Mouse (Mus musculus) midbrain, embryonic 14.5 days (tissue): Measurements from ENCODE around the gene RPS10-NUDT3. TPM values are rescaled to one million over a fixed set of nuclear protein-coding genes. Genes with fewer than 3 reads are reported as not detected.
"Not testable (repeated sequence)": the region's sequence is repeated elsewhere in the genome, so short reads cannot be mapped to it uniquely, and the experiment has no call there.

ENCODE experiments used
- ATAC-seq: fragments of 200-750 bp; cut with Nextera tagmentation; 2 replicates; pipeline ENCODE4 v1.8.0; 2017; ENCODE audit warnings: moderate number of reproducible peaks, moderate library complexity; ENCODE audit not compliant: low FRiP score, low TSS enrichment
- DNase-seq: peaks from one replicate; pipeline ENCODE4 v3.0.0-alpha.2; 2015
- H3K27ac ChIP-seq: fragments of 300-500 bp; sonication (generic); replicated peaks from 2 replicates; pipeline ENCODE4 v1.5.1; 2014; ENCODE audit warnings: mild to moderate bottlenecking, low read depth, low read length, moderate library complexity
- H3K27me3 ChIP-seq: fragments of 300-500 bp; sonication (generic); 2 replicates; pipeline ENCODE4 v1.6.1; 2014; ENCODE audit warnings: low read length, control low read depth, mixed read lengths; ENCODE audit not compliant: control insufficient read depth, insufficient read depth
- H3K36me3 ChIP-seq: fragments of 300-500 bp; sonication (generic); 2 replicates; pipeline ENCODE4 v1.6.1; 2014; ENCODE audit warnings: low read length, control low read depth; ENCODE audit not compliant: control insufficient read depth, insufficient read depth
- H3K4me1 ChIP-seq: fragments of 300-500 bp; sonication (generic); 2 replicates; pipeline ENCODE4 v1.6.1; 2014; ENCODE audit warnings: mild to moderate bottlenecking, antibody characterized with exemption, low read length, control low read depth; ENCODE audit not compliant: control insufficient read depth, insufficient read depth
- H3K4me2 ChIP-seq: fragments of 300-500 bp; sonication (generic); 2 replicates; pipeline ENCODE4 v1.6.1; 2014; ENCODE audit warnings: mild to moderate bottlenecking, low read length, moderate library complexity
- H3K4me3 ChIP-seq: fragments of 300-500 bp; sonication (generic); replicated peaks from 2 replicates; pipeline ENCODE4 v1.5.1; 2014; ENCODE audit warnings: low read depth, low read length
- H3K9ac ChIP-seq: fragments of 300-500 bp; sonication (generic); replicated peaks from 2 replicates; pipeline ENCODE4 v1.6.1; 2014; ENCODE audit warnings: mild to moderate bottlenecking, low read length, moderate library complexity
- H3K9me3 ChIP-seq: fragments of 300-500 bp; sonication (generic); 2 replicates; pipeline ENCODE4 v1.6.1; 2016; ENCODE audit warnings: low read length, control low read depth, mixed read lengths; ENCODE audit not compliant: control insufficient read depth
- WGBS: fragments of 180-500 bp; shearing (Covaris S2); extraction: QIAGEN DNeasy Blood & Tissue Kit; methylation state at CpG from one replicate; pipeline ENCODE4 v1.1.7; 2014; 5-methylcytosine and 5-hydroxymethylcytosine counted together
- polyA plus RNA-seq: library from polyadenylated mRNA; unstranded; fragments of >200 nt; fragmentation: Nextera tagmentation; extraction: Ambion mirVana; gene quantifications from 2 replicates; pipeline ENCODE4 v1.2.1, GENCODE M21; 2014

RPS10-NUDT3 gene
- polyA plus RNA-seq, 1 experiment from 2014 or later, result not detected

DNA sequence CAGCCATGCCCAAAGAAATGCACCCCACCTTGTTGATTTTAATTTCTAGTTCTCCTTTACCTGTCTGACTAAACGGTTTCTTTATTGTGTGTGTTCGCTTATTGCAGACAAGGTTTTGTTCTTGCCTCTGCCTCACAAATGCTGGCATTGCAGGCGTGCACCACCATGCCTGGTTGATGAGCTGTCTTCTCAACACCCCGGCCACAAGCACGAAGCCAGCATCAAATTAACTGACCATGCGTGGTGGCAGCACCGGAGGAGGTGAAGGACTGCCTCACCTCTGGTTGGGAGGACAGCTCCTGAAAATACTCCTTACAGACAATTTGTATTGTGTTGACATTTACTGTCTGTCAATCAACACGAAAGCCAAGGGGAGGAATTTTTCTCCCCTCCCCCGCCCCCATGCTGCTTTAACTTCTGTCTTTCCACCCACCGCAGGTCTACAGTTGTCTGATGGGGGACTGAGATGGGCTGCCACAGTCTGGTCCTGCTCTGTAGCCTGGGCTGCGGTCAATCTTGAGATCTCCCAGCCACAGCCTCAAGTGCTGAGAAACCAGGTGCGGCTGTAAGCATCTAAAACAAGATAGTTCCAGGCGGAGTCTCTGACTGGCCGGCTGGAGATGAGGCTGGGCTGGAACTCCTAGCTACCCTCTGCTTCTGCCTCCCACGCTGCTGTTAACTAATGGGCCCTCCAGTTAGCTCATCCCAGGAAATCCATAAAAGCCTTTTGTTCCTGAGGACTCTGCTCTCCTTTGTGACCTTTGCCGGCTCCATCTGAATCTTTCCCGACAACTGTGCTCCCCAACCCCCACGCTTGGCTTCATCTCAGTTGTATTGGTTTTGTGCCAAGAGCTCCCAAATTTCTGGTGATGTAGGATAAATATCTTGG is 1.4 kb upstream of the RPS10-NUDT3 start, which contains the start of gene Rps10:
Gene Rps10 (minus strand): TSS at position 538 of the 889 bp plus-strand sequence.
- H3K9me3 ChIP-seq, result no peaks in the 10 kb centered on the region
- peaks cover 11% of the 10 kb centered on the region for H3K4me1 ChIP-seq
- WGBS, result 48% methylated on average over 18 of the region's 18 CpGs
- ATAC-seq (no peak), DNase-seq (no peak)
- peaks cover 24% of the 10 kb centered on the region for H3K36me3 ChIP-seq
- peak within 1 kb of the TSS; percentile 82 for H3K4me3 ChIP-seq
- H3K9ac ChIP-seq, result peak within 1 kb of the TSS; percentile 26; the same call in 1 of the 2 replicates
- peak within 1 kb of the TSS; percentile 88 for H3K27ac ChIP-seq
- no peaks in the 10 kb centered on the region for H3K27me3 ChIP-seq
- H3K4me2 ChIP-seq, result peak within 1 kb of the TSS; percentile 71

DNA sequence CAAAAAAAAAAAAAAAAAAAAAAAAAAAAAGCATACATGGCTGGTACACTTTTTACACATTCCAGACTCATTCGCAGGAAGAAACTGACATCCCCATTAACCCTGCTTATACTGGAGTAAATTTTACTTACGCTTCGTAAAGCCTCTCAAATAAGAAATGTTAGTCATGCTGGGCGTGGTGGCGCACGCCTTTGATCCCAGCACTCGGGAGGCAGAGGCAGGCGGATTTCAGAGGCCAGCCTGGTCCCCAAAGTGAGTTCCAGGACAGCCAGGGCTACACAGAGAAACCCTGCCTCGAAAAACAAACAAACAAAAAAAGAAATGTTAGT is 517 bp upstream of the RPS10-NUDT3 start:
- ATAC-seq, result peak; percentile 12; the same call in 1 of the 2 replicates
- H3K9me3 ChIP-seq, H3K27me3 ChIP-seq, DNase-seq: not testable (repeated sequence)
- Histone ChIP-seq H3K4me1 (peaks cover 11% of the 10 kb centered on the region), H3K9ac (peak overlapping the region; percentile 47; the same call in 1 of the 2 replicates), H3K27ac (peak overlapping the region; percentile 88), H3K36me3 (peaks cover 32% of the 10 kb centered on the region), H3K4me3 (peak overlapping the region; percentile 82), H3K4me2 (peak overlapping the region; percentile 71)
- WGBS, result 48% methylated on average over 9 of the region's 9 CpGs

DNA sequence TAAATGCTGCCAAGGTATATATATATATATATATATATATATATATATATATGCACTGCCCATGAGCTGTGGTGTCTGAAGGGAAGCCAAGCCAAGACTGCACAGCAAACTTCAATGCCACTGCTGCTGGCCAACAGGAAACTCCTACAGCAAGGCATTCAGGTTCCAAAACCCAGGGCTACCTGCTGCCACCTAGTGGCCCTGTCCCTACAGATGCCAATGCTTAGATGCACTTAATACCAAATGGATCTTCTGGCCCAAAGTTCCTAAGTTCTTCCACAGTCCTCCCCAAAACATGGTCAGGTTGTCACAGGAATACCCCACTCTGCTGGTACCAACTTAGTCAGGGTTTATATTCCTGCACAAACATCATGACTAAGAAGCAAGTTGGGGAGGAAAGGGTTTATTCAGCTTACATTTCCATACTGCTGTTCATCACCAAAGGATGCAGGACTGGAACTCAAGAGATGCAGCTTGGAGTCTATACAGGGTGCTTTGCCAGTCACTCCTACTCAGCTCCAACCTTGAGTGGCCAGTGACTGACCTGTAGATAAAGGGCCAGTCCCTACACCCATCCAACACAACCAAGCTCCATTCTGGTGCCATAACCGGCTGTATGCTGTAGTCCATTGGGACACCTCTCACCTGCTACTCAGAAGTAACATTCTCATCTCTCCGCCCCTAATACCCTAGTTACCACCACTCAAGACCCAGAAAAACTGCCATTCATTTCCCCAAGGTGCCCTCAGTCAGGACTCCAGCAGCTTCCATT is 5.6 kb downstream of the RPS10-NUDT3 start:
- no peak overlapping the region for H3K9ac ChIP-seq
- no peaks in the 10 kb centered on the region for H3K9me3 ChIP-seq
- no peak overlapping the region for H3K4me2 ChIP-seq
- H3K4me3 ChIP-seq, result no peak overlapping the region
- 59% methylated on average over 2 of the region's 2 CpGs for WGBS
- H3K27ac ChIP-seq, result no peak overlapping the region
- no peaks in the 10 kb centered on the region for H3K27me3 ChIP-seq
- peaks cover 41% of the 10 kb centered on the region for H3K36me3 ChIP-seq
- H3K4me1 ChIP-seq, result peaks cover 15% of the 10 kb centered on the region
- DNase-seq, result peak; percentile 93
- ATAC-seq, result no peak

DNA sequence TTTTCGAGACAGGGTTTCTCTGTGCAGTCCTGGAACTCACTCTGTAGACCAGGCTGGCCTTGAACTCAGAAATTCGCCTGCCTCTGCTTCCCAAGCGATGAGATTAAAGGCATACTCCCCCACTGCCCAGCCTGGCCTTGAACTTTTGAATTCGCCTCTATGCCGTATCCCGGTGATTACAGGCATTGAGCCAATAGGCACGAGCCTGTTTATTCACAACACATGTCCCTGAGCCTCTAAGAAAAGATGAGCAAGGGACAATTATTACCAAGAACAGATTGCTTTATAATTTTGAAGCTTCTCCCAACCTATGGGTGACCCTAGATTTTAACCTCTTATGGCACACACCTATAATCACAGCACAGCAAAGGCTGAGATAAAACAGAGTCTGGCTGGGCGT is 6.6 kb downstream of the RPS10-NUDT3 start:
- peaks cover 38% of the 10 kb centered on the region for H3K36me3 ChIP-seq
- no peak overlapping the region for H3K4me2 ChIP-seq
- no peak overlapping the region for H3K27ac ChIP-seq
- no peaks in the 10 kb centered on the region for H3K27me3 ChIP-seq
- no peak overlapping the region for H3K4me3 ChIP-seq
- ATAC-seq, result no peak
- 89% methylated on average over 8 of the region's 8 CpGs for WGBS
- no peaks in the 10 kb centered on the region for H3K9me3 ChIP-seq
- peaks cover 13% of the 10 kb centered on the region for H3K4me1 ChIP-seq
- no peak for DNase-seq
- no peak overlapping the region for H3K9ac ChIP-seq

DNA sequence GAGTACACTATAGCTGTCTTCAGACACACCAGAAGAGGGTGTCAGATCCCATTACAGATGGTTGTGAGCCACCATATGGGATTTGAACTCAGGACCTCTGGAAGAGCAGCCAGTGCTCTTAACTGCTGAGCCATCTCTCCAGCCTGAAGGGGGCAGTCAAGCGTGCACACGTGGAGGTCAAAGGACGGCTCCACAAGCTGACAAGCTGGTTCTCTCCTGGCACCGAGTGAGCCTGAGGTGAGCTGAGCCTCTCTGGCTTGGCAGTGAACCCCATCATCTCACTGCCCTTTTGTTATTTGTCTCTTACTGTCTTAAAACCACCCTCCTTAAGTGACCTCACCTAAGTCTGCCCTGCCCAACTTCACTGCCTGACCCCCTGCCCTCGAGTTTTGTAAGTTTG is 7.6 kb downstream of the RPS10-NUDT3 start:
- Histone ChIP-seq H3K9ac (no peak overlapping the region), H3K9me3 (no peaks in the 10 kb centered on the region), H3K27ac (no peak overlapping the region), H3K4me2 (no peak overlapping the region), H3K36me3 (peaks cover 28% of the 10 kb centered on the region), H3K4me1 (peaks cover 11% of the 10 kb centered on the region), H3K27me3 (no peaks in the 10 kb centered on the region), H3K4me3 (no peak overlapping the region)
- no peak for DNase-seq
- no peak for ATAC-seq
- WGBS, result 37% methylated on average over 5 of the region's 5 CpGs

DNA sequence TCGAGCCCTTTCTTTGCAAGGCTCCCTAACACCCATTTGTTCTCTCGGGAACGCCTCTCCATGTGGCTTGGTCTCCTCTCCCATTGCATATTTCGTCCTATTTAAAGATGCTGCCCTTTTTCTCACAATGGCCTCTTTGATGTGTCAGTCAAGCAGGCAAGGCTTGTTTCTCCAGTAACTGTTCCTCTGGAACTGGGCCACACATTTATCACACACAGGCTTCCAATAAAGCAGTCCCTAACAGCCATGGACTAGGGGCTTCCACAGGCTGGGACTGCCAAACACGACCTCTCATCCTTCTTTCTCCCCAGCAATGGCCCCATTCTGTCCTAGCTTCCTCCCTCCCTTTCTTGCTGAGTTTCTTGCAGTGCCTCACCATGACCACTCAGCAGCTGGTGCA is 8.3 kb downstream of the RPS10-NUDT3 start:
- Histone ChIP-seq H3K36me3 (peaks cover 21% of the 10 kb centered on the region), H3K4me2 (no peak overlapping the region), H3K27me3 (no peaks in the 10 kb centered on the region), H3K27ac (peak overlapping the region; percentile 14; the same call in 1 of the 2 replicates), H3K4me1 (peaks cover 11% of the 10 kb centered on the region), H3K4me3 (no peak overlapping the region), H3K9me3 (no peaks in the 10 kb centered on the region), H3K9ac (no peak overlapping the region)
- WGBS, result 4% methylated on average over 5 of the region's 5 CpGs
- ATAC-seq (peak; percentile 38; the same call in 1 of the 2 replicates), DNase-seq (peak; percentile 70)

DNA sequence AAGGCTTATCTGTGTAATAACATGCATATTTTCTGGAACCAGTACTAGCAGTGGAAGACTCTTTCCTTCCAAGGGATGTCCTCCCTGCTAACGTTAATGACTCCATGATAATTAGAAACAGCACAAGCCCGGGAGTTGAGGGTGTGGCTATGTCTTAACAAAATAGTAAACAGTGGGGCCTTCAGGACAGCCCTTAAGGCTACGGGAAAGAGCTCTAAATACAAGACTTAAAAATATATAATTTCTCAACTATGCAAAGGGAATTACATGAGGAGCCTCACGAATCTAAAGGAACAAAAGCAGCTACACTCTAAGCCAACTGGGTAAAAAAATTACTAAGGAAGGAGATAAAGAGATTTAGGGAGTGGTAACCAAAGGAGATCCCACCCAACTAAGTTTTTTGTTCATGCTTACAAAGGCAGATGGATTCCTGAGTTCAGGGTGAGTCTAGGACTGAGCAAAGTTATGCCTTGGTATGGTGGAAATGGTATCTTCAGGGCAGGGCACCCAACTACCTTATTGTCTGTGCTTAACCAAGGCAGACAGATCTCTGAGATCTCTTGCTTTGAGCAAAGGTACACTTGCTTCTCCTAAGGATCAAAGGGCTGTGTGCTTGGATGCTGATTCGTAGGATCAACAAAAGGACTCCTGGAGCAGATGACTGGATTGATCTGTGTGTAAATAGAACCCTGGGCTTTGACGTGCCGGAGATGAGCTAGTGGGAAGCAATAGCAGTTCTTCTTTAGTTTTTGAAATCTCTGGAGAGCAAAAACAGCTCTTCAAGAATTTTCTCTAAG is 9.4 kb downstream of the RPS10-NUDT3 start:
- Histone ChIP-seq H3K36me3 (peaks cover 10% of the 10 kb centered on the region), H3K27ac (no peak overlapping the region), H3K4me1 (peaks cover 18% of the 10 kb centered on the region), H3K9me3 (no peaks in the 10 kb centered on the region), H3K4me3 (no peak overlapping the region), H3K27me3 (no peaks in the 10 kb centered on the region), H3K9ac (no peak overlapping the region), H3K4me2 (no peak overlapping the region)
- 36% methylated on average over 7 of the region's 7 CpGs for WGBS
- DNase-seq (no peak), ATAC-seq (no peak)
